Mouse (Mus musculus) embryo, embryonic 10 days (tissue): ENCODE results near the gene Srp68.
"Not testable (repeated sequence)": the region's sequence is repeated elsewhere in the genome, so short reads cannot be mapped to it uniquely, and the experiment has no call there.

Experiments
- DNase-seq: peaks from one replicate; pipeline ENCODE4 v3.0.0-alpha.2; 2015; ENCODE audit warnings: low spot score

Gene Srp68

GRCm38 (mm10) chr11:116282912-116283521 lies 9.0 kb upstream of the Srp68 start:
- DNase-seq, result no peak

DNA sequence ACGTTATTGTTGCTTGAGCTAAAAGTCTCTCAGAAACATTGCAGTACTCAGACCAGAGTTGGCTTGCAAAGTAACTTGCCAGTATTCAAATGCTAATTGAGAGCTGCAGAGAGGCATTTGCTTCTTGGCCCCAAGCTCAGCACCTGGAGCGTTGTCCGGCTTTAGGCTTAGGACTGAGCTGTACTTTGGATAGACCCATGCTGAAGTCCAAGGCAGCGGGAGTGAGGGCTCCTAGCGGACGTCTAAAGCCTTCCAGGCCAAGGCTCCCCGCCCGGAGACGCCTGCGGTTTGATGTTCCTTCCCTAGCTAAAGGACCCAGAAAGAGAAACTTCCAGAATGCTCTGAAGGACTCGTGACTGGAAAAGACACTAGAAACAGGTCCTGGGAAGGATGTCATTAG lies 8.1 kb upstream of the Srp68 start:
- DNase-seq, result peak; percentile 49

GRCm38 (mm10) chr11:116281671-116282070 lies 7.7 kb upstream of the Srp68 start:
- no peak for DNase-seq

GRCm38 (mm10) chr11:116280751-116281663 lies 7.0 kb upstream of the Srp68 start, which contains the start of gene Galr2:
Galr2 (plus strand) TSS chr11:116280939.
- DNase-seq, result peak; percentile 32

DNA sequence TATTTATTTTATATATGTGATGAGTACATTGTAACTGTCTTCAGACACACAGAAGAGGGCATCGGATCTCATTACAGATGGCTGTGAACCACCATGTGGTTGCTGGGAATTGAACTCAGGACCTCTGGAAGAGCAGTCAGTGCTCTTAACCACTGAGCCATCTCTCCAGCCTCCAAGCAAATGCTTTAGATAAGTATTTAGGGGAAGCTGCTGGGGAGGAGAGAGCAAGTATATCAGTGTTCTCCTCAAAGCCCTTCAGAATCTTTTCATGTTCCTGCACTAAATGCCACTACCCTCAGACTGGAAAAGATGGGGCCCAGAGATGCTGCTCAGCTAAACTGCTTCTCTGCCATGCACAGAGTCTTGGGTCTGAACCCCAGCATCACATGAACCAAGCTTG lies 3.2 kb upstream of the Srp68 start:
- not testable (repeated sequence) for DNase-seq

- no peak for DNase-seq
These were observed 460 bp downstream of the Srp68 start for GRCm38 (mm10) chr11:116273469-116274044.

- DNase-seq, result no peak
These were observed 1.2 kb downstream of the Srp68 start for GRCm38 (mm10) chr11:116272589-116273468.

DNA sequence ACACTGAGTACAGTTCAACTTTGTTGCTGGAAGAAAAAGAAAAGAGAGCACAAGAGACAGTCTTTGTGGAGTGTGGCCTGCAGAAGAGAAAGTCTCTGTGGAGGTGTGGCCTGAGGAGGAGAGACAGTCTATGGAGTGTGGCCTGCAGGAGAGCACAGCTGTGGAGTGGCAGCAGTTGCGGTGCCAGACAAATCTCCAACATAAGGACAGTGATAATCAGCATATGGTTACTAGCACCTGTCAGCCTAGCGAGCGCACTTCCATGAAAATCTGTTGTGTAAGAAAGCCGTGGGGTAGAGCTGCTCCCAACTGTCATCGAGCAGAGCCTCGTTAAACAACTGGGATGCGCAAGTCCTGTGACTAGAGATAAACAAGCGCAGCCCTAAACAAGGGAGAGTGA lies 4.5 kb downstream of the Srp68 start:
- DNase-seq, result no peak

DNA sequence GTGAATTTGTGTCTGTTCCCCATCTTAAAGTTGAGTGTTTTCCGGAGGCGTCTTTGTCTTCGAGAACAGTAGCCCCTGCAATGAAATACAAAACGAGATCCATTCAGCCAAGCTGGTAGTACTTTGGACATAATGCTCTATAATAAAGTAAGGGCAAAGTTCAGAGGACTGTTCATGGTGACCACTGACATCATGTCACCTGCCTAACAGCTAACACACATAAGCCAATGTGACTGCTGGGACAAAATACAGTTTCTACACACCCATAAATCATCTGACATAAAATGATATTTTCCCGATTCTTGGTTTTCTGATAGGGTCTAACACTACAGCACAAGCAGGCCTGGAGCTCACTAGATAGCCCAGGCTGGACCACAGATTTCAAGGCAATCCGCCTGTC lies 5.7 kb downstream of the Srp68 start:
- DNase-seq, result no peak

- DNase-seq, result no peak
These were observed 6.4 kb downstream of the Srp68 start for GRCm38 (mm10) chr11:116267637-116268036.

GRCm38 (mm10) chr11:116265850-116266249 lies 8.2 kb downstream of the Srp68 start:
- no peak for DNase-seq

GRCm38 (mm10) chr11:116265352-116265751 lies 8.7 kb downstream of the Srp68 start:
- no peak for DNase-seq

- DNase-seq, result no peak
These were observed 13.8 kb downstream of the Srp68 start for GRCm38 (mm10) chr11:116260259-116260658.

DNA sequence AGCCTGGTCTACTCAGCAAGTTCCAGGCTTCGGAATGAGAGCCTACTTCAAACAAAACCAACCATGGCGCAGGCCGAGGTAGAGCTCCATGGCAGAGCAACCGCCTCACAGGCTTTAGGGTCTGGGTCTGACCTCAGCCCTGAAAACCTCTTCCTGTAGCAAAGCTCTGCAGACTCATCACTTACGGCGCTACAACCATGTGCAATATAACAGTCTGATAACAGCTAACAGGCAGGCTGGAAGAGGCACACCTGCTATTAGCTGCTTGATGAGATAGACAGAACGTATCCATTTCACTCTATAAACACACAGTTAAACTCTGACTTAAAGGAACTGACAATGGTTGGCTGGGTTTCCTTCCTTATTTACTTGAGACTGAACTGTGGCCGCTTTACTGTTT lies 14.6 kb downstream of the Srp68 start:
- DNase-seq, result no peak

DNA sequence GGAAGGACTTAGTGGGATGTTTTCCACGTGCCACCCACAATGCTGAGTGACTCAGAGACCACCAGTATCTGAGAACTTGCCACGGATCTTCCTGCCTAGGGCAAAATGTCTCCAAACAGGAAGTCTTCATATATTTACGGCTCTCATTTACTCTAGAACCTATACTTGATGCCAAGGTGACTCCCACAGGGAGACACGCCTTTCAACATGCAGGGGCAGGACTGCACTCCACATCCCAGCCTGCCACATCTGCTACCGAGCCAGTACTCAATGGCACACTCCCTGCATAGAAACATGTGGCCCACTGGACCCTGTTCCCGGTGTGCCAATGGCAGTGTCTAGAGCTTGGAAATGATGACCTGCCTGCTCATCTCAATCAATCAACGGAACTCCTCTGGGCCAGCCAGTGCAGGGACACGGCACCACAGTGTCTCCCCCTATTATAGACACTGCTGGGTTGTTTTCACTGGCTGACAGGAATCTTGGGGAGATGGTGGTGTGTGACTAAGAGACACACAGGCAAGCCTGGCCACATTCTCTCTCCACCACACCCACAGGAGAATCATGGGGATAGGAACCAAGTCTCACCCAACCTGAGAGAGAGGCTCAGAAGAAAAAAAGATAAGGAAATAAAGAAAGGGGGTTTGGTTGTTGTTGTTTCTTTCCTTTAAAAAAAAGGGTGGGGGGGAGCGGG lies 17.9 kb downstream of the Srp68 start:
- no peak for DNase-seq

- DNase-seq, result no peak
These were observed 18.7 kb downstream of the Srp68 start for GRCm38 (mm10) chr11:116255090-116255981.

GRCm38 (mm10) chr11:116254627-116255026 lies 19.4 kb downstream of the Srp68 start:
- no peak for DNase-seq

DNA sequence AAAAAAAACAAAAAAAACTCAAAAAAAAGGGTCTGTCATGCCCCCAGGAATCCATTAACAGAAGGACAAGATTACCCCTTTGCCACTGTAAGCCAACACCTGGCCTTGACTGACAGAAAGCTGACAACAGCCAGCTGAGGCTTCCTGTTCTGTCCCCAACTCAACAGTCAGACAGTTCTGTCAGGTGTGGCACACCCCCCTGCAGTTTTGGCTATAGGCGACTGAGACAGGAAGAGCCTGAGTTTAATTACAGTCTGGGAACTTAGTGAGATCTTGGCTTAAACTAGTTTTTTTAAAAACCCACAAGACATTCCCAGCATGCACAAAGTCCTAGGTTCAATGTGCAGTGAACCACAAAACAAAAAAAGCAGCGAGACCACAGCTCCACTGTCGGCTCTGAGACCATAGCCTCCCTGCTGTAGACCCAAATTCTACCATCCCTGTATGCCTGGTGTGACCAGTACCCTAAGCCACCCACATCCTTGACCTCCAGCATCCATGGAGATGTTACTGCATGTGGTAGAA lies 20.9 kb downstream of the Srp68 start:
- DNase-seq, result no peak

GRCm38 (mm10) chr11:116250898-116251297 lies 23.1 kb downstream of the Srp68 start:
- no peak for DNase-seq
